Mouse (Mus musculus) embryonic fibroblast, embryonic 13.5 days (primary cell): ENCODE measurements around the gene Ap5m1.

Experiments
- CTCF ChIP-seq: IDR thresholded peaks from 2 replicates; pipeline ENCODE4 v1.5.1; 2011; ENCODE audit warnings: mild to moderate bottlenecking, control low read depth, low read length, moderate library complexity, borderline replicate concordance; ENCODE audit not compliant: insufficient read depth
- POLR2A ChIP-seq: IDR thresholded peaks from 2 replicates; pipeline ENCODE4 v1.6.1; 2011; ENCODE audit warnings: low read depth, mild to moderate bottlenecking, control low read depth, low read length, moderate library complexity

DNA sequence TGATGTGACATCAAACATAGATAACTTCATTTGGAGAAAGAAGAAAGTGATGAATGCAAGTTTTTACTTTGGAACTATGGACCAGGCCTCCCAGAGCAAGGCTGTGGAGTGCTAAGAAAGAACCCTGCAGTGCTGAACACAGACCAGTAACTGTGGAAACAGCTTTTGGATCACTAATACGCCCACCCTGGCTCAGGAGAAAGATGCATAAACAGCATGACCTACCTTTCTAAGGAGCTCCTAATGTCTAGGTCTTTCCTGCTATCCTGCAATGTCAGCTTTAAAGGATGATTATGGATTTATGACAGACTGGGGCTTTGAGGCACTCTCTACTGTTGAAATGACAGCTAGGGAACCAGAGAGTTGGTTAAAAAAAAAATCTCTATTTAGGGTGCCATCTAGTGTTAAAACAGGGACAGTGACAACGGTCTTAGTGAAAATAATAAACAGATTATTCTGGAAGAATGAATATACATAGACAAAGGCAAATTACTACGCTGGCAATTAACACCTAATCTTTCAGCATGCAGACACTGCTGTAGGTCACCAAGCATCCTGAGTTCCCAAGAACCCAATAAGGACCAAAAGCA, 38.0 kb upstream of the Ap5m1 start:
- no peak for TF ChIP-seq CTCF
- no peak for TF ChIP-seq POLR2A
